Mouse (Mus musculus): ENCODE measurements around the gene Elk3.

The Elk3 gene

DNA sequence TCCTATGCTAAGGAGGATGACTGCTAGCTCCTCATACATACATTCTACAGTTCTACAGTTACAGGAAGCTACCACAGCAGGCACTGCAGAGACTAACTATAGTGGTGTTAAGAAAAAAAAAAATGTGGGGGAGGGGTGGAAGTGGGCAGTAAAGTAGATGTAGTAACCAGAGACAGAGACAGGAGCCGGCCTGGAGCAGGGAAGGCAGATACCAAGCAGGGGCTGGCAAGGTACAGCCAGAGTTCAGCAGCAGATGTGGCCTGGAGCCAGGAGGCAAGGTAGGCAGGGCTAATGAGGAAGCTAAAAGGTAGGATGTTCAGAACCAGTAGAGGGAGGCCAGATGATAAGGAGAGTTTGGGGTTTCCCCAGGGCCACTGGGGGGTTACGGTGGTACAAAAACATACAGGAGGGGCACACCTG is 36.6 kb downstream of the Elk3 start:
- in situ Hi-C loops (cut with MboI; ENCODE audit: unreplicated experiment in 2 of 2) = no loop called here

DNA sequence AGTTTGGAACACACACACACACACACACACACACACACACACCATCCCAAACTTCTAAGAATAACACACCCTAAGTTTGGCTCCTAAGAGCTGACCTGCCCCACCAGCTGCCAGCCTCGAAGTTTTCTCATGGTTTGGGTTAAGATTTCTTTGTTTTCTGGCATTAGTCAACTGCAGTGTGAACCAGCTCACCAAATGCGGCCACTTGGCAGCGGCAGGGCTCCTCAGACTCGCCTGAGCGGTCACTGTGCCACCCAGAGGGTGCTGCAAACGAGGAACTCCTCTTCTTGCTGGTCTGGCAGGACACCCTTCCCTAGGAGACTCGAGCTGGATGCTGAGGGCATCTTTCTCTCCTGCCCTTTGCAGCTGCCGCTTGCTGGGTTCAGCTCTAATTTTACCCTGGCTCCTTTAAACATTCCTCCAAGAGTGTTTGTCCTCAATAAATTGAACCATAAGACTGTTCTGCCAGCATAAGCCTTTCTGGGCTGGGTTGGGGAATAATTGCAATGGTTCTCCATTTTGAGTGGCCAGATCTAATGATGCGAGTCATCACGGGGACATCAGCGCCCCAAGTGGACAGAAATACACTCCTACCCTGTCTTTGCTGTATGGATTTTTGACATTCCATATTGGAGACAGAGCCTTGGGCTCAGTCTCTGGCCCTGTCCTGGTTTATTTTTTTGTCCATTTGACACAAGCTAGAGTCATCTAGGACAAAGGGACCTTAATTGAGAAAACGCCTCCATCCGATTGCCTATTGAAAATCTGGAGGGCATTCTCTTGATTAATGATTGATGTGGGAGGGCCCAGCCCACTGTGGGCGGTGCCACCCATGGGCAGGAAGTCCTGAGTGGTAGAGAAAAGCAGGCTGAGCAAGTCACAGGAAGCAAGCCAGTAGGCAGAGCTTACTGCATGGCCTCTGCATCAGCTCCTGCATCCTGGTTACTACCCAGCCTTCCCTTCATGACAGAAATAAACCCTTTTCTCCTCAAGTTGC is 37.7 kb downstream of the Elk3 start:
- in situ Hi-C loops (cut with MboI; ENCODE audit: unreplicated experiment in 2 of 2) = no loop called here

DNA sequence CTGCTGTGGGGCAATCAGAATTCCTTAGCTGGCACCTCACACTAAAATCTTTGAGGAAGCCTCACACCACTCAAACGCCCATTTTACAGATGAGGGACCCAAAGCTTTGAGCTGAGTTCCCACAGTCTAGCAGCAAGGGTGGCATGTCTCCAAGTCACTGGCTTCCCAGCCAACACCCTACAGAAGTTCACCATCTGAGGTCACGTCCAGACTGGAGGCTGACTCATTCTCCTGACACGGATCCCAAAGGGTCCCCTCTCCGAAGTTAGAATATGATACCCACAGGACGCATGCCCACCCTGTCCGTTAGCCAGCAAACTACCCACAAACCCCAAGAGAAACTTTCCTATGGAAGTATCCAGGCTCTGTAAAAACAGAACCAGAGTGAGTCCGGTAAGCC is 39.1 kb downstream of the Elk3 start:
- in situ Hi-C loops (cut with MboI; ENCODE audit: unreplicated experiment in 2 of 2) = no loop called here

DNA sequence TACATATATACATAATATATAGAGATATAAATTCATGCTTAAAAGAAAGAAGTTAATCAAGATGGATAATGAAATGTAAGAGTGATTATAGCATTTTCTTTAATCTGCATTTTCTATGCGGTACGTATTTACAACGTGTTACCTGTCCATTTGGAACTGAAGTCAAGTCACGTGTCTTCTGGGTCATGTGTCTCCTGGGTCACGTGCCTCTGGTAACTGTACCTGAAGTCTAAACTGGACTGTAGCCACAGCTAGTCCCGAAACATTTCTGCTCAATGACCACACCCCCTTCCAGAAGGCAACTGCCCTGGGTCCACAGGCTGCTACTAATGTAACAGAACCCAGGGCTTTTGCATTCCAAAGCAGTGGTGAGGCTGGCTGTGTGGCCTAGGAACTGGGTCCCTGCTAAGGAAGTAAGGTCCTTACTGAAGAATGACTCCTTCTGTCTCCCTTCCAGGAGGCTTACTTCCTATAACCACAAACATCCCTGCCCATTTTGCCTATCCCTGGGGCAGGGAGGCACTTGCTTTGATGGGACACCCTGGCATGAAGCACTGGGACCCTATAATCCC is 40.0 kb downstream of the Elk3 start:
- in situ Hi-C loops (cut with MboI; ENCODE audit: unreplicated experiment in 2 of 2) = no loop called here

DNA sequence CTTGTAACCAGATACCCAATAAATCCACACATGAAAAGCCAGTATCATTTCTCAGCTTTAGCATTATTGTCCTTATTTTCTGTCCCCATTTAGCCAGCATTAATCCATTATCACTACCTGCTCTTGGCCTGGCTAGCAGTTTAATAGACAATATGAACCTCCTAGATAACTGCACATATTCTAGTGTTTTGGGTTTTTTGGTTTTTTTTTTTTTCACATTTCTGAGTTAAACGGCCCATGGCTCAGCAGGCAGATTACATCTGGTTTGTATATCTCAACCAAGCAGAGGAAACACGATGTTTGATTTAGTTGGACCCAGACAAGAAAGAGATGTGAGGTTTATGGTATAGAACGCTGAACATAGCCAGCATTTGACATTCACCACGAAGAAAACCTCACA is 41.2 kb downstream of the Elk3 start:
- in situ Hi-C loops (cut with MboI; ENCODE audit: unreplicated experiment in 2 of 2) = no loop called here

DNA sequence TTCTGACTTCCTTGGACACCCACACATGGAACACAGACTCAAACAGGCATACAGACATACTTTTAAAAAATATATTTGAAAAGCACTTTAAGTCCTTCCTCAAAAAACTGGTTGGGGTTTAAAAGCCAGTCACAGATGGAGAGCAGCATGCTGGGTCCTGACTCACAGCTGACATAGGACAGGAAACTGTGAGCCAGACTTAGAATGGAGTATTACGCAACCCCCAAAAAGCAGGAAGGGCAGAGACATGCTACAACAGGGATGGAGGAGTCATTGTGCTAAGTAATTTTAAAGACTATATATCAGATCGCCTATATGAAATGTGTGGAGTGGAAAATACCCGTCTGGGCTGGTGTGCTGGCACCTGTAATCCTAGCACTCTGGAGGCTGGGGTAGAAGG is 42.6 kb downstream of the Elk3 start:
- in situ Hi-C loops (cut with MboI; ENCODE audit: unreplicated experiment in 2 of 2) = no loop called here

DNA sequence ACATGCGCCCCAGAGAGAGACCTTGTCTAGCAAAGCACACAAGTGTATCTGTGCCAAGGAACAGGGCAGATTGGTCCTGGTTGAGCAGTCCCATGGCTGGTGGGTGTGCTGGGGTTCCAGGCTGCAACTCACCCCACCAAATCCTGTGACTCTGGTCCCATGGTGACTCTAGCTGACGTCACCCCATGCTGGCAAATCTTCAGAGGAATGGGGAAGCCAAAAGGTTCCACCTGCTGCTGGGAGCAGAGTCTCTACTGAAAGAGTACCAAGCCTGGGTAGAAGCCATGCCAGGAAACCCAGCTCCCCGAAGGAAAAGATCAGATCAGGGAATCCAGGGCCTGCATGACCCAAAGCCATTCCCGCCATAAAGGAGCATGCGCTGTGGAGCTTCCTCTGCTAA is 43.4 kb downstream of the Elk3 start:
- in situ Hi-C loops (cut with MboI; ENCODE audit: unreplicated experiment in 2 of 2) = no loop called here

DNA sequence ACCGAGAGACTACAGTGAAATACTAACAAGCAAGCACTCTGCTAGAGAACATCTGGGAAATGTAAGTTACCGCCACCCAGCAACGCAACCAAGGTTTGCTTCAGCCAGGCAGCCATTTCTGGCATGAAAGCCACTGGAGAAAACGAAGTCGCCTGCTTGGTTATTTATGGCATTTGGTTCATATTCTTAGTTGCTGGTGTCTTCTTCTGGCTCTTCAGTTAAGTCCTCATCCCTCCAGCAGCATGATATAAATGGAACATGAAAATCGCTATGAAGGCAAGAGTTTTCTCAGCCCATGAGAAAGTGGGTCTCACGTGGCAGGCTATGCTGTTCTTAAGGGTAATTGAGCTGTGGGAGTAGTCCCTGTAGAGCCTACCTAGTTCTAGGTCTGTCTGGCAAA is 44.4 kb downstream of the Elk3 start:
- in situ Hi-C loops (cut with MboI; ENCODE audit: unreplicated experiment in 2 of 2) = no loop called here

DNA sequence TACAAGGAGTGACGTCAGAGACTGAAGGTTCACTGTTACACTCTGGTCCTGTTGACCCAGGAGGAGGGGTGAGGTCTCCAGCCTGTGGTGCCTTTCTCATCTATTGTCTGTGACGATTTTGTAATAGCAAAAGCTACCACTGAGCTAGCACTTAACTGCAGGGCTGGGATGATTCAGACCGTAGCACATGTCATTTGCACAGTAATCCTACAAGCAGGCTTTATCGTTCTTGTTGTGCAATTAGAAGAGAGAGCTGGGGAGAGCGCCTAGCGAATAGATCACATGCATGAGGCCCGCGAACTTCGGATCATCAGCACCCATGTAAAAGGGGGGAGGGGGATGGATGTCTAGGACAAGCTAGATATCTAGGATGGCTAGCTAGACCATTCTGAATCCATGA is 45.1 kb downstream of the Elk3 start:
- in situ Hi-C loops (cut with MboI; ENCODE audit: unreplicated experiment in 2 of 2) = no loop called here

DNA sequence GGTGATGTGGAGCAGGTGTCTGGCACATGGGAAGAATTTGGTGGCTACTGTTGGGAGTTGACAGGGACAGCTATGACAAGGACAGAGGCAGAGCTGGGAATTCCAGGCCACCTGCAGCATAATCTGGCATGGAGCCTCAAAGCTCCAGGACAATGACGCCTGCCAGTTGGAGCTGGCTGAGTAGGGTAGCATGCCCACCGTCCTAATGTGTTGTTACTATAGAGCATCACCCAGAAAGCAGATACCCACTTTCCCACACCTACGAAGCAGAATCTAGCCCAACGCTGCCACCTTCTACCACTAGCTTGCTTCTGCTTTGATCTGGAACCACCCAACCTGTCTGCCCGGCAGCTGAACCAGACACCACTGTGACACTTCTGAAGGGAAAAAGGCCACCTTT is 46.9 kb downstream of the Elk3 start:
- in situ Hi-C loops (cut with MboI; ENCODE audit: unreplicated experiment in 2 of 2) = no loop called here

DNA sequence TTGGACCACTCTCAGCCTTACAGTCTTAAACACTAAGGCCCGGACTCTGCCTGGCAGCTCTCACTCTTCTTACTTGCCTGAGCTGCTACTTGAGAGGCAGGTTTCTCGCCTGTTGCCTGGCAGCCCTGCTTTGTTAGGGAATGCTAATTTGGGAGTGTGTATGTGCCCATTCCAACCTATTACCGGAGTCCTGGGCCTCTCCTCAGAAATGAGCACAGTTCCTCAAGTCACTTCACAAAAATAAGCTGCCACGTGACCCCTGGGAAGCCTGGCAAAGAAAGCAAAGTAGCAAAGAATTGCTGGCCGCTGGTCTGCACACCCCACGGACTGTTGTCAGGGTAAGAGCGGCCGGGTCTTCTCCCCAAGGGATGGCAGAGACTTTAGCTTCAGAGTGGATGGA is 47.5 kb downstream of the Elk3 start:
- in situ Hi-C loops (cut with MboI; ENCODE audit: unreplicated experiment in 2 of 2) = no loop called here

DNA sequence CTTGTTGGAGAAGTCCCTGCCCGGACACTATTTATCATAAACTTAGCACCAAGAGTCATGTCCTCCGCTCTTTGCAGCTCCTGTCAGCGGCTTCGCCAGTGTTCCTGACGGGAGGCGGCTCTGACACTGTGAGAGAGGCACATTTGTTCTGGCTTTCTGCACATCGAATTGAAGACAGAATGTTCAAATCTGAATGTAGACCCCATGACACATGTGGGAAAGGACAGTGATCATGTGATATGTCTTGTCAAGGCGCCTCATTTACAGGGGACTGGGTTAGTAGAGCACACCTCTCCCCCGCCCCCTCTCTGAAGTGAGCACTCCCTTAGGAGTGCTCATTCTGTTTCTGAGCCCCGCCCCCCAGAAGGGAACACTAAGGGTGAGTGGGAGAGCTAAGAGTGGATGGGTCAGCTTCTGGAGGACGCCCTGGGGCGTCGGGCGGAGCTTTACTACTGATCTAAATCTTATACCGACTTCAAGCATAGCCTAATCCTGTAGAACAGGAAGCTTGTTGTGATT is 48.9 kb downstream of the Elk3 start:
- in situ Hi-C loops (cut with MboI; ENCODE audit: unreplicated experiment in 2 of 2) = no loop called here

DNA sequence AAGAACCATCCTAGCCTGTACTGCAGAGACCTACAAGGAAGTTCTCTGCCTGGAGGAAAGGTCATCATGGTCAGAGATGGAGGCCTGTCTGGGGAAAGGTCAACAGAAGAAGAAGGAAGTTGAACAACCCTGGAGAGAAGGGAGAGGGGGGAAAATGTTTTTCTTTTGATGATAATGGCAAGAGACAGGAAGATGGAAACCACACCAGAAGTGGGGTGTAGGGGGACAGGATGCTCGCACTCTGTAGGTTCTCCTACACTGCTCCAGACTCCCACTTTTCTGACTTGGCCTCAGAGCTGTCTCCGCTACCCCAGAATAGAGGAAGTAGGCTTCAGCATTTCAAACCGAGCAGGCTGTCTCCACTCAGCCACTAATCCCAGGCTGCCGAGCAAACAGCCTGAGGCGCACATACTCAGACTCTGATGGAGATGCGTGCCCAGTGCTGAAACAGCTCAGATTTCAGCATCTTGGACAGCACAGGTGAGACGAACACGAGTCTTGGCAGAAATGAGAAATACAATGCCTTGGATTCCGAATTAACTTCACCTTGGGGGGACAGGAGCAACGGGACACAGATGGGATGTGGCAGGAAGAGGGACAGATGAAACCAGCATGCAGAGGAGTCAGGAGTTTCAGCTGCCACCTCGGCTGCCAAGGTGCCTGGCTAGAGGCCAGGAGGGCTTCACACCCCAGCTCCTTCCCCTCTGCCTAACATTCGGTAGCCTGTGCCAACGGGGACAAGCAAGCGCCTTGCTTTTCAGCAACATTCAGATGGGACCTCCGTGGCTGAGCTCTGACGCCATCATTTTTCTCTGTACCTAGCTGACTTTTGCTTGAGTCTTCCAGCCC is 49.6 kb downstream of the Elk3 start:
- in situ Hi-C loops (cut with MboI; ENCODE audit: unreplicated experiment in 2 of 2) = no loop called here

DNA sequence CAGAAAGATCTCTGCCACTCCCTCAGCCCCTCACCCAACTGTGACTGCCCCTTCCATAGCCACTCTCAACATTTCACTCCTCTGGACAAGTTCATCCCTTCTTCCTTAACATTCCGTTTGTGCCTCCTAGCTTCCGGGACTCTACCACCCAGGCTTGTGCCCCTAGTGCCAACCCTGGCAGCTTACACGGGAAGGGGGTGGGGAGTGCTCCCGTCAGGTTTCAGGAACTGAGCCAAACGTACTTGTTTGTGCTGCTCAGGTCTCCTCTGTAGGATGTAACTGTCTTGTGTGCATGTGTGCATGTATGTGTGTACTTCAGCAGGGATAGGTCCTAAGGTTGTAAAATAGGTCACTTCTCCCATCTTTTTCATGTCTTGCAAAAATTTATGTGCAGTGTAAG is 51.1 kb downstream of the Elk3 start:
- in situ Hi-C loops (cut with MboI; ENCODE audit: unreplicated experiment in 2 of 2) = no loop called here

DNA sequence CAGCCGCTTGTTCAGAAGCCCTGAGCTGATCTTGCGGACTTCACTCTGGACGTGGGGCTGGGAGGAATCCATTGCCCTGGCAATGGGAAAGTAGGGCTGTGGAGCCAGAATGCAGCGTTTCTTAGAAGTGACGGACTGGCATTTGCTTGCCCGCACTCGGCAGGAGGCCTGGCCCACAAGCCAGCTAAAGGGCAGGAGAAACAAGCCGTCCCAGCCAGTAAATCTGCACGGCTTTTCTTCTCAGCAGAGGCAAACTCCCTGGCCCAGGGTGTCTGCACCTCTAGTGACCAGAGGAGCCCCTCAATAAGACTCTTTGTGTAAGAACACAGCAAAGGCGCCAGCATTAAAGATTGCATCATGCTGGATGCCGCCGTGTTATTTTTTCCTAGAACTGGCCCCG is 55.6 kb downstream of the Elk3 start:
- in situ Hi-C loops (cut with MboI; ENCODE audit: unreplicated experiment in 2 of 2) = no loop called here

DNA sequence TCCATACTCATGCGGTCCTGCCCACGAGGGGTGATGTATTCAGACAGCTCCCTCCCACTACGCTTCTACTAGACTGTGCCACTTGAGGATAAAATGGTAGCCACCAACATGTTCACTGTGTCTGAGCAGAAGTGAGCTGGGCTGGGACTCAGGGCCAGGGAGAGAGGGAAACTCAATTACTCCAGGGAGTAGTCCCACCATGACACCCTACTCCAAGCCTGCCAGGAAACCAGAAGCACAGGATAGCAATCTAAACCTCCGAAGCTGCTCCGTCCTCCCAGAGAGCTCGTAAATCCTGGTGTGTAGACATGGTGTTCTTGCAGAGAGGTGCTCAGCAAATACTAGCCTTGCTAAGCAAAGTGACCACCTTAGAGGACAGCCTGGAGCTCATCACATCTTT is 57.8 kb downstream of the Elk3 start:
- in situ Hi-C loops (cut with MboI; ENCODE audit: unreplicated experiment in 2 of 2) = no loop called here

DNA sequence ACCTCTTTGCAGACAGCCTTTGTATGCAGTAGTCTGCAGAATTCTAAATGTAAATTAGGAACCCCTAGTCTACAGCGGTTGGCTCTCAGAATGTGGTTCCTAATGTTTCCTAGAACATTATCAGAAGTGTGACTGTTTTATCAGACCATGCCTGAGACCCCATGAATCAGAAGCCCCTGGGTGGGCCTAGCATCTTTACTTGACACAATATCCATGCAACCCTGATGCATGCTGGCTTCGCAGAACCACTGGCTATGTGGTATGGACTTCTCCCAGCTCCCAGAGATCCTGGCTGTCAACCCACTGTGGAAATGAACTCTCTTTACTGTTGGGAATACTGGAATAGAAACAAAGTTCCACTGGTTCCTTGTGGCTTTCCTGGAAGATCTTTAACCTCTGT is 58.3 kb downstream of the Elk3 start:
- in situ Hi-C loops (cut with MboI; ENCODE audit: unreplicated experiment in 2 of 2) = no loop called here

DNA sequence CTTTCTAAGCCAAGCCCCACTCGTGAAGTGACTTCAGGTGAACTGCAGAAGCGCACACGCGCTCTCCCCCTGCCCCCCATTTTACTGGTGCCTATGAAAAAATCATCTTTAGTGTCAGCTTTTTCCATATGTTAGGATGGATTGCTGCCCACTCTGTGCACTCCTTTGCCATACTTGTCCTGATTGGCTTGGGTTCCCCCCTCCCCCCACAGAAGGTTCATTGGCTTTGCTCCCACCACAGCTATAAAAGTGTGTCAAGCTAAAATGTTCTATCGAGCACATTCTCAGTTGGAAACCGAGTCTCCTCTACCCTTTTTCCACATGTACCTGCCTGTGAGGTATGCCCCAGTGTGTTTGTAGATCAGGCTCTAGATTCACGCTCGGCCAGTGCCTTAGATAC is 59.5 kb downstream of the Elk3 start:
- in situ Hi-C loops (cut with MboI; ENCODE audit: unreplicated experiment in 2 of 2) = no loop called here

DNA sequence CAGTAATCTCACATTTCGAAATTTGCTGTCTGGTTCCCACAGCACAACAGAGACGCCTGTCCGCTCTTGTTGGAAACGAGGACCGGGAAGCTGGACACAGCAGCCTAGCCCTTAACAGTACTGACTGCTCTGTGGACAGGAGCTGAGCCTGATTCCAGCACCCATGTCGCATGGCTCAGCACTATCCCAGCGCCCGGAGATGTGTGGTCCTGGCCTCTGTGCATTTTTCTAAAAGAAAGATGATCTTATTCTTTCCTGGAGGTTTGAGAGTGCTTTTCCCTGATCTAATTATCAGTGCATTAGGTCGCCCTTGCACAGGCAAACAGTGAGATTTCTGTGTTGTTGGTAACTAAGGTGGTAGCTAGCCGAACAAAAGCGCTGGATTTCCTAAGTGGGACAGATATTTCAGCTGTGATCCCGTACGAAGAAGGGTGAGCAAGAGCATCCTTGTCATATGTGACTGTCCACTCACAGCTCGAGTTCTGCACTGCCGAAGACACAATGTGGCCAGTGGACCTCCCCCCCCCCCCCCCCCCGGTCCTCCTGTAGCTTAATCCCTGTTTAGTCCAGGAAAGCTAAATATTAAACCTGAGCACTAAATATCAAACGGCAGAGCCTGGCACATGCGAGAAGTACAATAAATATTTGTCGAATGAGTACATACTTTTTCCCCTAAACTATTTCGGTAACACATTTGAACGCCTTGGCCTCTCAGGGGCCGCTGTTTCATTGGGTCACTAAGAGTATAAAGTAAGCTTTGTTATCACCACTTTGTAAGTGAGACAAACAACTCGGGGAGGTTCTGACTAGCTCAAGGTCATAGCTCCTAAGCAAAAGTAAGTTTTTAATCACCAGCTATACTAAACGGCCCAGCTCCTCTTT is 60.3 kb downstream of the Elk3 start:
- in situ Hi-C loops (cut with MboI; ENCODE audit: unreplicated experiment in 2 of 2) = no loop called here

DNA sequence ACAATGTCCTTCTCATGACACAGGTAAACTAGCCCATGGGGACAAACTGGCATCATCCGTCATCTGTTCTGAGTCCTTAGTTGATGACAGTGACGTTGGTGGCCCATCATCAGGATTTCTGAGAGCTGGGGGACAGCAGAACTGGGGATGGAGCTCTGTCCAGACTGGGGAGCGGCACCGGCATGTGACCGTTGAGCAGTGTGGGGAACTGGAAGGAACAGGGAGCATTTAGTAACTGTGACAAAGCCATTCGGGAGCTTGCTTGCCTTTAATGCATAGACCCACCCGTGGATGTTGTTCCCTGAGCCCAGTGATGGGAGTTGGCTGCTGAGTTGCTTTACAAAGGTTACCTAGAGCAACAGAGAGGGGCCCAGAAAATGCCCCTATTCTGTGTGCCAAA is 61.0 kb downstream of the Elk3 start:
- in situ Hi-C loops (cut with MboI; ENCODE audit: unreplicated experiment in 2 of 2) = loop anchor here in 1 of 2 experiments (5.0 kb wide), 1 partner anchor 32 kb away; no protein-coding TSS in a partner anchor
